Mouse (Mus musculus) cortical plate, adult 2 months (tissue): ENCODE results near the gene Krt78. TPM values are rescaled to one million over a fixed set of nuclear protein-coding genes. Genes with fewer than 3 reads are reported as not detected.

Source experiments
- H3K27ac ChIP-seq: fragments of 200-500 bp; 2 replicates; pipeline ENCODE4 v1.5.1; 2012; ENCODE audit warnings: low read length, control low read depth, inconsistent platforms; ENCODE audit not compliant: insufficient read depth
- H3K4me1 ChIP-seq: fragments of 200-500 bp; 2 replicates; pipeline ENCODE4 v1.6.1; 2011; ENCODE audit warnings: low read length; ENCODE audit not compliant: control insufficient read depth, insufficient read depth
- H3K4me3 ChIP-seq: fragments of 200-500 bp; 2 replicates; pipeline ENCODE4 v1.5.1; 2011; ENCODE audit warnings: mild to moderate bottlenecking, low read length, control low read depth; ENCODE audit not compliant: insufficient read depth
- CTCF ChIP-seq: fragments of 200-500 bp; IDR thresholded peaks from 2 replicates; pipeline ENCODE4 v1.5.1; 2011; ENCODE audit warnings: mild to moderate bottlenecking, control low read depth, low read length; ENCODE audit not compliant: insufficient read depth; ENCODE audit errors: extremely low read depth
- POLR2A ChIP-seq: fragments of 200-500 bp; IDR thresholded peaks from 2 replicates; pipeline ENCODE4 v1.6.1; 2011; ENCODE audit warnings: mild to moderate bottlenecking, low read length, control low read depth; ENCODE audit not compliant: insufficient read depth; ENCODE audit errors: extremely low read depth
- polyA plus RNA-seq: library from polyadenylated mRNA; depleted of rRNA; stranded (reverse); fragments of >200 nt; gene quantifications from 2 replicates; pipeline ENCODE4 v1.2.3, GENCODE M21; 2012

The Krt78 gene
- polyA plus RNA-seq, 1 experiment = not detected

GRCm38 (mm10) chr15:101974083-101974845 lies 20.2 kb upstream of the Krt78 start:
- 0 out of 2 replicates have a peak, but pooled peaks cover 4% of the 10 kb centered on the region for H3K4me1 ChIP-seq

GRCm38 (mm10) chr15:101973414-101974077 lies 19.5 kb upstream of the Krt78 start:
- Histone ChIP-seq H3K27ac (no peak overlapping the region), H3K4me3 (no peak overlapping the region), H3K4me1 (0 out of 2 replicates have a peak, but pooled peaks cover 4% of the 10 kb centered on the region)
- TF ChIP-seq POLR2A = no peak
- peak; percentile 98 for TF ChIP-seq CTCF

More at GRCm38 (mm10) chr15:101974083-101974845, 20.2 kb upstream of the Krt78 start:
- H3K27ac ChIP-seq = no peak overlapping the region
- TF ChIP-seq CTCF (no peak), POLR2A (no peak)
- H3K4me3 ChIP-seq = no peak overlapping the region

- Histone ChIP-seq H3K4me3 (no peak overlapping the region), H3K4me1 (no peaks in the 10 kb centered on the region), H3K27ac (no peak overlapping the region)
- TF ChIP-seq POLR2A (no peak), CTCF (peak; percentile 64)
Observed at GRCm38 (mm10) chr15:101970536-101970935, 16.4 kb upstream of the Krt78 start.

- Histone ChIP-seq H3K4me1 (no peaks in the 10 kb centered on the region), H3K4me3 (no peak overlapping the region), H3K27ac (no peak overlapping the region)
- no peak for TF ChIP-seq CTCF
- TF ChIP-seq POLR2A = no peak
Observed at GRCm38 (mm10) chr15:101966808-101967207, 12.7 kb upstream of the Krt78 start.

- Histone ChIP-seq H3K4me3 (no peak overlapping the region), H3K4me1 (no peaks in the 10 kb centered on the region), H3K27ac (no peak overlapping the region)
- TF ChIP-seq POLR2A = no peak
- no peak for TF ChIP-seq CTCF
Observed at GRCm38 (mm10) chr15:101958891-101959290, 4.8 kb upstream of the Krt78 start.

GRCm38 (mm10) chr15:101952733-101953474 lies 1.2 kb downstream of the Krt78 start:
- no peak overlapping the region for H3K4me3 ChIP-seq
- no peak overlapping the region for H3K27ac ChIP-seq
- no peaks in the 10 kb centered on the region for H3K4me1 ChIP-seq
- TF ChIP-seq CTCF (no peak), POLR2A (no peak)

- Histone ChIP-seq H3K27ac (no peak overlapping the region), H3K4me3 (no peak overlapping the region), H3K4me1 (no peaks in the 10 kb centered on the region)
- TF ChIP-seq CTCF = no peak
- TF ChIP-seq POLR2A = no peak
Observed at GRCm38 (mm10) chr15:101945430-101945829, 8.7 kb downstream of the Krt78 start.

GRCm38 (mm10) chr15:101941948-101942347 lies 12.1 kb downstream of the Krt78 start:
- Histone ChIP-seq H3K4me3 (no peak overlapping the region), H3K27ac (no peak overlapping the region), H3K4me1 (no peaks in the 10 kb centered on the region)
- TF ChIP-seq CTCF (no peak), POLR2A (no peak)

GRCm38 (mm10) chr15:101940274-101940829 lies 13.7 kb downstream of the Krt78 start, which contains the start of gene Krt79:
TSS of gene Krt79 (minus strand) at chr15:101940324.
- Histone ChIP-seq H3K4me1 (no peaks in the 10 kb centered on the region), H3K27ac (no peak within 1 kb of the TSS), H3K4me3 (no peak within 1 kb of the TSS)
- TF ChIP-seq CTCF (no peak), POLR2A (no peak)
